Mouse (Mus musculus): Measurements from ENCODE around the gene Hnrnpk. TPM values are rescaled to one million over a fixed set of nuclear protein-coding genes. Genes with fewer than 3 reads are reported as not detected.

Hnrnpk gene
- total and polyA plus RNA-seq, 3 experiments = 411 to 1,549 (median 1,174) TPM

- Histone ChIP-seq H3K9me3 (replicated peaks; ENCODE audit: low read length) (peaks cover 3% of the 10 kb centered on the region), H3K36me3 (replicated peaks in 1 of 2; ENCODE audit: control insufficient read depth in 1 of 2, insufficient read depth in 1 of 2, low read length in 1 of 2) (no peaks in the 10 kb centered on the region), H3K27me3 (replicated peaks) (peaks cover 83% of the 10 kb centered on the region), H3K9ac (ENCODE audit: insufficient read depth, low read depth) (no peak overlapping the region), H3K4me3 (replicated peaks in 1 of 3; ENCODE audit: low read depth in 2 of 3, low read length in 2 of 3, poor library complexity in 1 of 3) (no peak overlapping the region), H3K4me1 (ENCODE audit: control insufficient read depth in 1 of 2, insufficient read depth in 2 of 2) (peaks cover 3 to 15% of the 10 kb centered on the region in 2 experiments), H3K27ac (ENCODE audit: insufficient read depth, low read depth) (no peak overlapping the region), H3K4me2 (ENCODE audit: insufficient read depth, low read depth, poor library complexity, severe bottlenecking) (no peak overlapping the region), H3K79me2 (replicated peaks; ENCODE audit: control insufficient read depth, extremely low read depth, insufficient read depth, poor library complexity, severe bottlenecking) (no peaks in the 10 kb centered on the region)
- dilution Hi-C loops (cut with MboI; ENCODE audit: extremely low pct_ligation_motif_present, extremely low pct_unique_long_range_greater_than_20kb, low sequenced_read_pairs) = no loop called here
- DNase-seq (ENCODE audit: extremely low read depth) = no peak
- in situ Hi-C loops (cut with MboI; ENCODE audit: low pct_ligation_motif_present, low pct_unique_long_range_greater_than_20kb, low sequenced_read_pairs) = no loop called here
- TF ChIP-seq SMC3 (IDR thresholded peaks at IDR 0.05; ENCODE audit: low read depth, low read length) = no peak
- TF ChIP-seq MAFK (IDR thresholded peaks at IDR 0.05; ENCODE audit: insufficient replicate concordance, low read length) = no peak
- no peak for TF ChIP-seq HCFC1 (IDR thresholded peaks at IDR 0.05; ENCODE audit: low read depth, low read length)
- no peak for TF ChIP-seq ETS1 (conservative IDR thresholded peaks at IDR 0.05; ENCODE audit: low read depth, low read length)
Measured at GRCm38 (mm10) chr13:58446541-58446940, 43.4 kb upstream of the Hnrnpk start.

GRCm38 (mm10) chr13:58443787-58444186, 40.6 kb upstream of the Hnrnpk start:
- Histone ChIP-seq H3K79me2 (replicated peaks; ENCODE audit: control insufficient read depth, extremely low read depth, insufficient read depth, poor library complexity, severe bottlenecking) (no peaks in the 10 kb centered on the region), H3K27me3 (replicated peaks) (peaks cover 73% of the 10 kb centered on the region), H3K4me2 (ENCODE audit: insufficient read depth, low read depth, poor library complexity, severe bottlenecking) (peak overlapping the region; percentile 19; the same call in 1 of the 2 replicates), H3K9ac (ENCODE audit: insufficient read depth, low read depth) (no peak overlapping the region), H3K4me3 (replicated peaks in 1 of 3; ENCODE audit: low read depth in 2 of 3, low read length in 2 of 3, poor library complexity in 1 of 3) (no peak overlapping the region), H3K36me3 (replicated peaks in 1 of 2; ENCODE audit: control insufficient read depth in 1 of 2, insufficient read depth in 1 of 2, low read length in 1 of 2) (no peaks in the 10 kb centered on the region), H3K9me3 (replicated peaks; ENCODE audit: low read length) (peaks cover 3% of the 10 kb centered on the region), H3K27ac (ENCODE audit: insufficient read depth, low read depth) (no peak overlapping the region), H3K4me1 (ENCODE audit: control insufficient read depth in 1 of 2, insufficient read depth in 2 of 2) (peaks cover 3 to 15% of the 10 kb centered on the region in 2 experiments)
- in situ Hi-C loops (cut with MboI; ENCODE audit: low pct_ligation_motif_present, low pct_unique_long_range_greater_than_20kb, low sequenced_read_pairs) (no loop called here), dilution Hi-C loops (cut with MboI; ENCODE audit: extremely low pct_ligation_motif_present, extremely low pct_unique_long_range_greater_than_20kb, low sequenced_read_pairs) (no loop called here)
- peak; percentile 93 for DNase-seq (ENCODE audit: extremely low read depth)
- TF ChIP-seq ETS1 (conservative IDR thresholded peaks at IDR 0.05; ENCODE audit: low read depth, low read length) (peak; percentile 50), NRF1 (IDR thresholded peaks at IDR 0.05; ENCODE audit: low read depth, low read length) (no peak), ZMIZ1 (IDR thresholded peaks at IDR 0.05; ENCODE audit: low read depth, low read length) (no peak), CTCF (conservative IDR thresholded peaks at IDR 0.05 in 1 of 2, IDR thresholded peaks at IDR 0.05 in 1 of 2; ENCODE audit: low read depth in 2 of 2, low read length in 2 of 2) (no peak), PAX5 (IDR thresholded peaks at IDR 0.05; ENCODE audit: low read length) (no peak), SIN3A (IDR thresholded peaks at IDR 0.05; ENCODE audit: low read length) (no peak), GABPA (IDR thresholded peaks at IDR 0.05; ENCODE audit: insufficient replicate concordance, low read depth, low read length) (no peak), MAFK (IDR thresholded peaks at IDR 0.05; ENCODE audit: insufficient replicate concordance, low read length) (peak; percentile 97), UBTF (IDR thresholded peaks at IDR 0.05; ENCODE audit: low read depth, low read length) (no peak), EP300 (IDR thresholded peaks at IDR 0.05; ENCODE audit: low read length) (peak; percentile 85), USF1 (IDR thresholded peaks at IDR 0.05; ENCODE audit: low read depth, low read length) (no peak), E2F4 (IDR thresholded peaks at IDR 0.05; ENCODE audit: insufficient replicate concordance, low read depth, low read length) (no peak), BHLHE40 (IDR thresholded peaks at IDR 0.05; ENCODE audit: low read depth, low read length) (peak; percentile 88), IRF4 (IDR thresholded peaks at IDR 0.05; ENCODE audit: low read depth, low read length) (peak; percentile 91), POLR2AphosphoS2 (IDR thresholded peaks at IDR 0.05; ENCODE audit: low read depth, low read length) (no peak), JUN (IDR thresholded peaks at IDR 0.05; ENCODE audit: insufficient read depth, low read depth, low read length) (no peak), RAD21 (IDR thresholded peaks at IDR 0.05; ENCODE audit: low read depth, low read length) (no peak), POLR2A (IDR thresholded peaks at IDR 0.05; ENCODE audit: low read depth, low read length) (no peak), TBP (conservative IDR thresholded peaks at IDR 0.05; ENCODE audit: low read depth, low read length) (no peak), MAX (IDR thresholded peaks at IDR 0.05; ENCODE audit: low read length) (peak; percentile 62; the same call in 1 of the 2 replicates), HCFC1 (IDR thresholded peaks at IDR 0.05; ENCODE audit: low read depth, low read length) (no peak), ELF1 (IDR thresholded peaks at IDR 0.05; ENCODE audit: low read depth, low read length) (no peak), USF2 (conservative IDR thresholded peaks at IDR 0.05; ENCODE audit: low read depth, low read length) (no peak), ZKSCAN1 (IDR thresholded peaks at IDR 0.05; ENCODE audit: borderline replicate concordance, low read depth, low read length) (no peak), RCOR1 (conservative IDR thresholded peaks at IDR 0.05; ENCODE audit: low read depth, low read length) (peak; percentile 88), CHD1 (IDR thresholded peaks at IDR 0.05; ENCODE audit: low read depth, low read length) (no peak), ZNF384 (IDR thresholded peaks at IDR 0.05; ENCODE audit: low read depth, low read length) (no peak; the same call in 1 of the 2 replicates), TCF12 (IDR thresholded peaks at IDR 0.05; ENCODE audit: low read depth, low read length) (peak; percentile 76), KAT2A (IDR thresholded peaks at IDR 0.05; ENCODE audit: insufficient replicate concordance, low read length) (0 out of 2 replicates have a peak, but pooled peaks have one; percentile 65), JUND (conservative IDR thresholded peaks at IDR 0.05; ENCODE audit: low read depth, low read length) (no peak; the same call in 1 of the 2 replicates), CHD2 (IDR thresholded peaks at IDR 0.05; ENCODE audit: low read length) (peak; percentile 28; the same call in 1 of the 2 replicates), SMC3 (IDR thresholded peaks at IDR 0.05; ENCODE audit: low read depth, low read length) (no peak), ZC3H11A (IDR thresholded peaks at IDR 0.05; ENCODE audit: low read depth, low read length) (no peak)

Data from CH12.LX (cell line).